Mouse (Mus musculus) testis, adult 2 months (tissue): ENCODE results near the gene Olfr70.

ENCODE experiments used
- CTCF ChIP-seq: fragments of 200-500 bp; IDR thresholded peaks from 2 replicates; pipeline ENCODE4 v1.5.1; 2012; ENCODE audit warnings: low read depth, mild to moderate bottlenecking, inconsistent platforms, low read length, moderate library complexity; ENCODE audit not compliant: control insufficient read depth, insufficient read depth, insufficient replicate concordance
- POLR2A ChIP-seq: fragments of 200-500 bp; IDR thresholded peaks from 2 replicates; pipeline ENCODE4 v1.6.1; 2012; ENCODE audit warnings: low read depth, mild to moderate bottlenecking, inconsistent platforms, low read length, moderate library complexity; ENCODE audit not compliant: control insufficient read depth

GRCm38 (mm10) chr4:43724764-43725163 is 24.2 kb upstream of the Olfr70 start:
- no peak; the same call in 1 of the 2 replicates for TF ChIP-seq CTCF
- TF ChIP-seq POLR2A, result no peak
